Mouse (Mus musculus): ENCODE measurements around the gene Mov10. TPM values are rescaled to one million over a fixed set of nuclear protein-coding genes. Genes with fewer than 3 reads are reported as not detected.

Gene Mov10
- total and polyA plus RNA-seq, 3 experiments = 7.2 to 31.9 (median 18.4) TPM

- H3K9me3 ChIP-seq (replicated peaks; ENCODE audit: low read length) = peaks cover 12% of the 10 kb centered on the region
- H3K4me2 ChIP-seq (ENCODE audit: insufficient read depth, low read depth, poor library complexity, severe bottlenecking) = no peak overlapping the region
- H3K79me2 ChIP-seq (replicated peaks; ENCODE audit: control insufficient read depth, extremely low read depth, insufficient read depth, poor library complexity, severe bottlenecking) = peaks cover 89% of the 10 kb centered on the region
- TF ChIP-seq USF1 (IDR thresholded peaks at IDR 0.05; ENCODE audit: low read depth, low read length) = no peak
- TF ChIP-seq RAD21 (IDR thresholded peaks at IDR 0.05; ENCODE audit: low read depth, low read length) = no peak
- TF ChIP-seq HCFC1 (IDR thresholded peaks at IDR 0.05; ENCODE audit: low read depth, low read length) = no peak
- TF ChIP-seq MEF2A (IDR thresholded peaks at IDR 0.05; ENCODE audit: borderline replicate concordance, low read depth, low read length) = no peak
- TF ChIP-seq POLR2A (IDR thresholded peaks at IDR 0.05; ENCODE audit: low read depth, low read length) = no peak
- no peak for TF ChIP-seq RCOR1 (conservative IDR thresholded peaks at IDR 0.05; ENCODE audit: low read depth, low read length)
- no peak for TF ChIP-seq NRF1 (IDR thresholded peaks at IDR 0.05; ENCODE audit: low read depth, low read length)
- TF ChIP-seq ELF1 (IDR thresholded peaks at IDR 0.05; ENCODE audit: low read depth, low read length) = no peak
- no peak for TF ChIP-seq EP300 (IDR thresholded peaks at IDR 0.05; ENCODE audit: low read length)
- TF ChIP-seq MAFK (IDR thresholded peaks at IDR 0.05; ENCODE audit: insufficient replicate concordance, low read length) = no peak
- in situ Hi-C loops (cut with MboI; ENCODE audit: low pct_ligation_motif_present, low pct_unique_long_range_greater_than_20kb, low sequenced_read_pairs) (no loop called here), dilution Hi-C loops (cut with MboI; ENCODE audit: extremely low pct_ligation_motif_present, extremely low pct_unique_long_range_greater_than_20kb, low sequenced_read_pairs) (no loop called here)
- H3K4me3 ChIP-seq (replicated peaks in 1 of 3; ENCODE audit: low read depth in 2 of 3, low read length in 2 of 3, poor library complexity in 1 of 3) = no peak overlapping the region
- H3K36me3 ChIP-seq (replicated peaks in 1 of 2; ENCODE audit: control insufficient read depth in 1 of 2, insufficient read depth in 1 of 2, low read length in 1 of 2) = peaks cover 16 to 47% of the 10 kb centered on the region in 2 experiments
- H3K9ac ChIP-seq (ENCODE audit: insufficient read depth, low read depth) = no peak overlapping the region
- no peaks in the 10 kb centered on the region for H3K27me3 ChIP-seq (replicated peaks)
- no peak for DNase-seq (ENCODE audit: extremely low read depth)
- no peak overlapping the region for H3K27ac ChIP-seq (ENCODE audit: insufficient read depth, low read depth)
- H3K4me1 ChIP-seq (ENCODE audit: control insufficient read depth in 1 of 2, insufficient read depth in 2 of 2) = peaks cover 6 to 59% of the 10 kb centered on the region in 2 experiments; a peak in 3 of 4 replicates
These were observed 40.2 kb upstream of the Mov10 start for GRCm38 (mm10) chr3:104858560-104858959.

GRCm38 (mm10) chr3:104856106-104856505 is 37.7 kb upstream of the Mov10 start:
- no peak overlapping the region for H3K4me2 ChIP-seq (ENCODE audit: insufficient read depth, low read depth, poor library complexity, severe bottlenecking)
- dilution Hi-C loops (cut with MboI; ENCODE audit: extremely low pct_ligation_motif_present, extremely low pct_unique_long_range_greater_than_20kb, low sequenced_read_pairs) (no loop called here), in situ Hi-C loops (cut with MboI; ENCODE audit: low pct_ligation_motif_present, low pct_unique_long_range_greater_than_20kb, low sequenced_read_pairs) (no loop called here)
- peaks cover 6 to 42% of the 10 kb centered on the region in 2 experiments; a peak in 3 of 4 replicates for H3K4me1 ChIP-seq (ENCODE audit: control insufficient read depth in 1 of 2, insufficient read depth in 2 of 2)
- peaks cover 86% of the 10 kb centered on the region for H3K79me2 ChIP-seq (replicated peaks; ENCODE audit: control insufficient read depth, extremely low read depth, insufficient read depth, poor library complexity, severe bottlenecking)
- no peaks in the 10 kb centered on the region for H3K27me3 ChIP-seq (replicated peaks)
- no peak overlapping the region for H3K9ac ChIP-seq (ENCODE audit: insufficient read depth, low read depth)
- DNase-seq (ENCODE audit: extremely low read depth) = no peak
- H3K9me3 ChIP-seq (replicated peaks; ENCODE audit: low read length) = peaks cover 12% of the 10 kb centered on the region
- no peak for TF ChIP-seq MXI1 (IDR thresholded peaks at IDR 0.05; ENCODE audit: low read depth, low read length)
- no peak for TF ChIP-seq POLR2AphosphoS2 (IDR thresholded peaks at IDR 0.05; ENCODE audit: low read depth, low read length)
- TF ChIP-seq IRF4 (IDR thresholded peaks at IDR 0.05; ENCODE audit: low read depth, low read length) = no peak
- no peak for TF ChIP-seq CHD1 (IDR thresholded peaks at IDR 0.05; ENCODE audit: low read depth, low read length)
- TF ChIP-seq ZKSCAN1 (IDR thresholded peaks at IDR 0.05; ENCODE audit: borderline replicate concordance, low read depth, low read length) = no peak
- no peak for TF ChIP-seq GABPA (IDR thresholded peaks at IDR 0.05; ENCODE audit: insufficient replicate concordance, low read depth, low read length)
- no peak for TF ChIP-seq NELFE (IDR thresholded peaks at IDR 0.05; ENCODE audit: low read depth, low read length)
- TF ChIP-seq USF1 (IDR thresholded peaks at IDR 0.05; ENCODE audit: low read depth, low read length) = no peak
- no peak for TF ChIP-seq MAZ (IDR thresholded peaks at IDR 0.05; ENCODE audit: low read depth, low read length)
- TF ChIP-seq MAFK (IDR thresholded peaks at IDR 0.05; ENCODE audit: insufficient replicate concordance, low read length) = no peak
- TF ChIP-seq JUND (conservative IDR thresholded peaks at IDR 0.05; ENCODE audit: low read depth, low read length) = no peak
- TF ChIP-seq CTCF (conservative IDR thresholded peaks at IDR 0.05 in 1 of 2, IDR thresholded peaks at IDR 0.05 in 1 of 2; ENCODE audit: low read depth in 2 of 2, low read length in 2 of 2) = no peak
- no peak for TF ChIP-seq USF2 (conservative IDR thresholded peaks at IDR 0.05; ENCODE audit: low read depth, low read length)
- TF ChIP-seq JUN (IDR thresholded peaks at IDR 0.05; ENCODE audit: insufficient read depth, low read depth, low read length) = no peak
- TF ChIP-seq CHD2 (IDR thresholded peaks at IDR 0.05; ENCODE audit: low read length) = no peak
- no peak overlapping the region for H3K4me3 ChIP-seq (replicated peaks in 1 of 3; ENCODE audit: low read depth in 2 of 3, low read length in 2 of 3, poor library complexity in 1 of 3)
- H3K27ac ChIP-seq (ENCODE audit: insufficient read depth, low read depth) = no peak overlapping the region
- H3K36me3 ChIP-seq (replicated peaks in 1 of 2; ENCODE audit: control insufficient read depth in 1 of 2, insufficient read depth in 1 of 2, low read length in 1 of 2) = peaks cover 16 to 51% of the 10 kb centered on the region in 2 experiments
